Mouse (Mus musculus) heart, postnatal 0 days (tissue): ENCODE measurements at regions not wholly inside any gene's neighbourhood (a gene's known extent, or its start where the extent isn't known, plus 50 kb on each side); places are given as distances from the start of the nearest gene placed in this dataset.

ENCODE experiments used
- ATAC-seq: fragments of 200-750 bp; cut with Nextera tagmentation; 2 replicates; pipeline ENCODE4 v1.8.0; 2017; ENCODE audit warnings: low read depth, moderate number of reproducible peaks, moderate library complexity; ENCODE audit not compliant: insufficient read depth
- DNase-seq: peaks from one replicate; pipeline ENCODE4 v3.0.0-alpha.2; 2016; ENCODE audit warnings: low spot score
- H3K27ac ChIP-seq: fragments of 300-500 bp; sonication (generic); 2 replicates; pipeline ENCODE4 v1.5.1; 2014; ENCODE audit warnings: low read depth, mild to moderate bottlenecking
- H3K27me3 ChIP-seq: fragments of 300-500 bp; sonication (generic); 2 replicates; pipeline ENCODE4 v1.6.1; 2014; ENCODE audit warnings: low read length, mixed read lengths; ENCODE audit not compliant: control insufficient read depth, insufficient read depth
- H3K36me3 ChIP-seq: fragments of 300-500 bp; sonication (generic); replicated peaks from 2 replicates; pipeline ENCODE4 v1.6.1; 2014; ENCODE audit warnings: low read length, mixed read lengths; ENCODE audit not compliant: control insufficient read depth, insufficient read depth
- H3K4me1 ChIP-seq: fragments of 300-500 bp; sonication (generic); 2 replicates; pipeline ENCODE4 v1.6.1; 2014; ENCODE audit warnings: antibody characterized with exemption; ENCODE audit not compliant: control insufficient read depth, insufficient read depth
- H3K4me2 ChIP-seq: fragments of 300-500 bp; sonication (generic); 2 replicates; pipeline ENCODE4 v1.6.1; 2014; ENCODE audit warnings: low read depth, mild to moderate bottlenecking, low read length, moderate library complexity
- H3K4me3 ChIP-seq: fragments of 300-500 bp; sonication (generic); 2 replicates; pipeline ENCODE4 v1.5.1; 2014; ENCODE audit warnings: low read depth, low read length
- H3K9ac ChIP-seq: fragments of 300-500 bp; sonication (generic); replicated peaks from 2 replicates; pipeline ENCODE4 v1.6.1; 2014; ENCODE audit warnings: low read depth, low read length, mixed read lengths
- H3K9me3 ChIP-seq: fragments of 300-500 bp; sonication (generic); replicated peaks from 2 replicates; pipeline ENCODE4 v1.6.1; 2016; ENCODE audit warnings: low read length; ENCODE audit not compliant: control insufficient read depth
- CTCF ChIP-seq: IDR thresholded peaks from 2 replicates; pipeline ENCODE4 v1.5.1; 2016; ENCODE audit warnings: antibody characterized with exemption, control low read depth, low read depth
- EP300 ChIP-seq: IDR thresholded peaks from 2 replicates; pipeline ENCODE4 v1.6.1; 2016; ENCODE audit warnings: antibody characterized with exemption, low read depth
- WGBS: fragments of 180-500 bp; shearing (Covaris S2); extraction: QIAGEN DNeasy Blood & Tissue Kit; methylation state at CpG from one replicate; pipeline ENCODE4 v1.1.7; 2014; 5-methylcytosine and 5-hydroxymethylcytosine counted together

DNA sequence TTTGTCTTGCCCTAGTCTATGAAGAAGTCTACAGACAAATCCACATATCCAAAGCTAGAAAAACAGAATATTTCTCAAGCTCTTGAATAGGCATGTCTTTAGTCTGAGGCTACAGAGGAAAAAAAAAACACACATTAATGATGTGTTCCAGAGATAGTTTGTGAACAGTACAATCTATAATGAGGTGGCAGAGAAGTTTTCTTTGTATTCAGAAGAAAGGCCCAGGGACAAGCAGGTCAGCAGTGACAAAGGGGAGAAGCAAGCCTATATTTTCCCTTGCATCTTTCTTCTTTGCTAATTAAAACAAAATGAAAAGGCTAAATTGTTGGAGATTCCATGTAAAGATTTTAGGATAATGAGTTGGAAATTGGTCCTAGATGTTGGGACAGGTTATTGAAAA, 414.7 kb downstream of the Tmem161b start:
- no peak for ATAC-seq
- H3K4me2 ChIP-seq: no peak overlapping the region
- H3K27me3 ChIP-seq: no peaks in the 10 kb centered on the region
- TF ChIP-seq CTCF: no peak
- no peak for TF ChIP-seq EP300
- no peaks in the 10 kb centered on the region for H3K36me3 ChIP-seq
- H3K9ac ChIP-seq: no peak overlapping the region
- no peaks in the 10 kb centered on the region for H3K9me3 ChIP-seq
- H3K4me3 ChIP-seq: no peak overlapping the region
- no peak for DNase-seq
- no peak overlapping the region for H3K27ac ChIP-seq
- no peaks in the 10 kb centered on the region for H3K4me1 ChIP-seq

GRCm38 (mm10) chr13:84637606-84638005, 415.5 kb downstream of the Tmem161b start:
- Histone ChIP-seq H3K4me3 (no peak overlapping the region), H3K27me3 (no peaks in the 10 kb centered on the region), H3K9me3 (no peaks in the 10 kb centered on the region), H3K9ac (no peak overlapping the region), H3K36me3 (no peaks in the 10 kb centered on the region), H3K4me1 (no peaks in the 10 kb centered on the region), H3K4me2 (no peak overlapping the region), H3K27ac (no peak overlapping the region)
- no peak for TF ChIP-seq CTCF
- no peak for TF ChIP-seq EP300
- WGBS: 74% methylated on average over 1 of the region's 1 CpGs
- no peak for ATAC-seq
- no peak for DNase-seq

GRCm38 (mm10) chr13:84638401-84638934, 416.4 kb downstream of the Tmem161b start:
- no peak for ATAC-seq
- no peak for DNase-seq
- Histone ChIP-seq H3K4me1 (no peaks in the 10 kb centered on the region), H3K9me3 (no peaks in the 10 kb centered on the region), H3K36me3 (no peaks in the 10 kb centered on the region), H3K27ac (no peak overlapping the region), H3K4me2 (no peak overlapping the region), H3K27me3 (no peaks in the 10 kb centered on the region), H3K9ac (no peak overlapping the region), H3K4me3 (no peak overlapping the region)
- 62% methylated on average over 4 of the region's 4 CpGs for WGBS
- TF ChIP-seq CTCF (no peak), EP300 (no peak)

DNA sequence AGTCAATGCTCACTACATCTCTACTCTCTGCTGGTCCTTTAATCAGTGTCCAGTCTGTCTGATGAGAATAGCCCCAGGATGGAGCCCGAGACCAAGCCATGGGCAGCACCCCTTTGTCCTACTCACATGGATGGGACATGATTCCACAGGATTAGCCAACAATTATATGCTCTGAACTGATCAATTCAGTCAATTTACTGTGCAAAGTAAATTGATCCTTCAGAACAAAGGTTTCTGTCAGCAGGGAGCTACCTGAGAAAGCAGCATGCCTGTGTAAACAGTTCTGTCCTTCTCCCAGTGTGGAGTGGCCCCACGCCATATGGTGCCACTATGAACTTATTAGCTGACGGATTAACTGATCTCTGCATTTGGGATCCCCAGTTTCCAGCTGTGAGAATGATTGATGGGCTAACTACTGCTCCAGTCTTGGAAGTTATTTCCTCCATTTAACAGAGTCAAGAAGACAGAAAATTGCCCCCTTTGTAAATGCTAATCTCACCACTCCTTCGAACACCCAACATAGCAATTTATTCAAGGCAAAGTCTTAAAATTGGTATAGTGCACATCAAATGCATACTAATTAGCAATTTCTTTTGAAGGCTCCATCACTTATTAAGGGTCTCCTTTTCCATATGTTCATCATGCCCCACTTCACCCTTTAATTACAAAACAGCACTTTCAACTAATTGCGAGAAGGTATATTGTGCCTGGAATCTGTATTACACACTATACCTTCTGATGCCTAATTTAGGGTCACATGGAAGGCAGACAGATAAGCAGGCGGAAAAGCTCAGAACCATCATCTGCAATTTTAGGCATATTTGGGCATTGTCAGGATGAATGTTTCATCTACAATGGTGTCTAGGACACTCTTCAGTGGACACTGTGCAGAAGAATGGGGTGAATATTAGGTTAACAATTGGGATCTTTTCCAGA, 417.3 kb downstream of the Tmem161b start:
- ATAC-seq: no peak

DNA sequence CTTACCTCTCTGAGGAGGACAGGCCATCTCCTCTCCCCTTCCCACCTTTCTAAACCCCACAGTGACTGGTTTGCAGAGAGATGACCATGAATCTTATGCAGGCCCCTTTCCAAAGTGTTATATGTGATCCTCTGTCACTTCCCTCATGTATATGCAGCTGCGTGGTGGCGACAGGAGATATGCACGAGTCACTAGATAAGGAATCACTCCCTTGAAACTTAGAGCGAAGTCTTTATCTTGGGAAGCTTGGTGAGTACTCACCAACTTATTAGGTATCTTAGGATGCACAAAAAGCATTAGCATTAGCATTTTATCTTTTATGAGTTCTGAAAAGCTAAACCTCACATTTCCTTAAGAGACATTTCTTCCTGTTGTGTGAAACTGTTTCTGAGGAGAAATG, 421.9 kb downstream of the Tmem161b start:
- ATAC-seq: no peak
- Histone ChIP-seq H3K36me3 (no peaks in the 10 kb centered on the region), H3K9ac (no peak overlapping the region), H3K27ac (no peak overlapping the region), H3K9me3 (no peaks in the 10 kb centered on the region), H3K4me3 (no peak overlapping the region), H3K27me3 (no peaks in the 10 kb centered on the region), H3K4me2 (no peak overlapping the region), H3K4me1 (no peaks in the 10 kb centered on the region)
- DNase-seq: no peak
- WGBS: 44% methylated on average over 4 of the region's 4 CpGs
- TF ChIP-seq EP300 (no peak), CTCF (no peak)

More for the DNA sequence above, 417.3 kb downstream of the Tmem161b start:
- no peak overlapping the region for H3K9ac ChIP-seq
- 69% methylated on average over 6 of the region's 6 CpGs for WGBS
- no peaks in the 10 kb centered on the region for H3K27me3 ChIP-seq
- H3K4me1 ChIP-seq: no peaks in the 10 kb centered on the region
- no peak overlapping the region for H3K4me3 ChIP-seq
- no peaks in the 10 kb centered on the region for H3K9me3 ChIP-seq
- no peak overlapping the region for H3K4me2 ChIP-seq
- TF ChIP-seq EP300 (no peak), CTCF (no peak)
- no peaks in the 10 kb centered on the region for H3K36me3 ChIP-seq
- no peak for DNase-seq
- H3K27ac ChIP-seq: no peak overlapping the region
